22 mouse cellular contexts compared by ENCODE assay signal in the genomic region with DNA sequence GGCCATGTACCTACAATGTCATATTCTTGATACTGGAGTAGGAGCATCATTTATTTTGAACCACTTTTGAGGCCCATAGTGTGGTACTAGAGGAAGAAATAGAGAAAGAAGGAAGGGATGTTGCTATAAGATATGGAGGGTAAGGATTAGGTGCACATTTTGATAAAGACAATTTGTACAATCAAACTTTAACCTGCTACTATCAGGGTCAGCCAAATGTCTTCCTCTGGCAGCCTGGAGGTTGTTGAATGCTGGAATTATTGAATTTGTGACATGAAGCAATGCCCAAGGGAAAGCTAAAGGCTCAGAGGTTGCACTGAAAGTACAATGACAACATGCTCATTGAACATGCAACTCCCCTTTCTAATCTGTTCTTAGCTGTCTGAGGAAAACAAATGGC.
A peak's percentile ranks its signal among the peaks of the same experiment; 100 is the strongest.
DNase-seq lines count a peak whose midpoint lies in the region; ATAC-seq and TF ChIP-seq lines count a peak whose summit lies in the region.
"Had no signal": no experiment of that assay in that cellular context is flagged by ENCODE, and none has a peak within 500 bp of the region (broad histone marks: within the 10 kb centered on the region; RNA-seq: fewer than 3 reads in every experiment).

No protein-coding gene starts in this region.

- no peaks in the 10 kb centered on the region for H3K9me3 ChIP-seq in G1E (replicated peaks)
- no peaks in the 10 kb centered on the region for H3K9me3 ChIP-seq in liver, embryonic 11.5 days (ENCODE audit: control insufficient read depth, low read length)
- no peaks in the 10 kb centered on the region for H3K9me3 ChIP-seq in liver, embryonic 15.5 days (replicated peaks)
- H3K9me3 ChIP-seq in intestine, postnatal 0 days (ENCODE audit: control insufficient read depth): no peaks in the 10 kb centered on the region
- H3K9me3 ChIP-seq: embryonic facial prominence, embryonic 12.5 days; heart, embryonic 15.5 days; hindbrain, embryonic 13.5 days had no signal

- H3K4me3 ChIP-seq in G1E (ENCODE audit: low read depth, low read length): no peak overlapping the region
- no peak overlapping the region for H3K4me3 ChIP-seq in liver, embryonic 11.5 days (ENCODE audit: low read depth, low read length)
- no peak overlapping the region for H3K4me3 ChIP-seq in liver, embryonic 15.5 days (replicated peaks)
- H3K4me3 ChIP-seq in intestine, postnatal 0 days (ENCODE audit: low read depth, low read length): no peak overlapping the region
- H3K4me3 ChIP-seq: embryonic facial prominence, embryonic 12.5 days; heart, adult 2 months; heart, embryonic 15.5 days; hindbrain, embryonic 13.5 days had no signal

- H3K27ac ChIP-seq in liver, embryonic 11.5 days (ENCODE audit: low read depth, low read length): no peak overlapping the region
- H3K27ac ChIP-seq in liver, embryonic 15.5 days (replicated peaks): no peak overlapping the region
- H3K27ac ChIP-seq in intestine, postnatal 0 days (ENCODE audit: low read depth, low read length): no peak overlapping the region
- H3K27ac ChIP-seq: embryonic facial prominence, embryonic 12.5 days; heart, adult 2 months; heart, embryonic 15.5 days; hindbrain, embryonic 13.5 days had no signal

- no peaks in the 10 kb centered on the region for H3K36me3 ChIP-seq in G1E (replicated peaks)
- no peaks in the 10 kb centered on the region for H3K36me3 ChIP-seq in liver, embryonic 11.5 days (ENCODE audit: control insufficient read depth, insufficient read depth, low read length)
- H3K36me3 ChIP-seq in liver, embryonic 15.5 days (replicated peaks): no peaks in the 10 kb centered on the region
- H3K36me3 ChIP-seq in intestine, postnatal 0 days (ENCODE audit: control insufficient read depth, insufficient read depth): no peaks in the 10 kb centered on the region
- H3K36me3 ChIP-seq: embryonic facial prominence, embryonic 12.5 days; heart, embryonic 15.5 days; hindbrain, embryonic 13.5 days had no signal

- no peak overlapping the region for H3K4me2 ChIP-seq in liver, embryonic 11.5 days
- H3K4me2 ChIP-seq in liver, embryonic 15.5 days: no peak overlapping the region
- H3K4me2 ChIP-seq in intestine, postnatal 0 days (replicated peaks; ENCODE audit: low read depth): no peak overlapping the region
- H3K4me2 ChIP-seq: embryonic facial prominence, embryonic 12.5 days; heart, embryonic 11.5 days; heart, embryonic 15.5 days; hindbrain, embryonic 13.5 days had no signal

- no peak for TF ChIP-seq CTCF in G1E (IDR thresholded peaks at IDR 0.05; ENCODE audit: low read depth, low read length)
- no peak for TF ChIP-seq CTCF in intestine, postnatal 0 days (IDR thresholded peaks at IDR 0.05; ENCODE audit: low read depth)

- DNase-seq in G1E (ENCODE audit: low spot score): no peak
- peak; percentile 16 for DNase-seq in c-Kit-positive CD71-positive TER-119-negative erythroid progenitor cells, embryonic 14.5 days (ENCODE audit: low read depth)
- DNase-seq in liver, embryonic 11.5 days (ENCODE audit: low spot score): no peak
- no peak for DNase-seq in adrenal gland, adult 2 months
- no peak for DNase-seq in frontal cortex, adult 2 months (ENCODE audit: extremely low spot score in 1 of 2, low spot score in 1 of 2)
- no peak for DNase-seq in kidney, adult 11 months
- DNase-seq: adrenal gland, postnatal 14 days; B cell, adult 2 months; cerebellum, adult 11 months; cerebellum, adult 8-10 months; cerebellum, postnatal 25 days; gastrocnemius, postnatal 14 days; heart, adult 2 months; heart, postnatal 14 days had no signal

- no peaks in the 10 kb centered on the region for H3K27me3 ChIP-seq in G1E (ENCODE audit: insufficient read depth, low read length)
- no peaks in the 10 kb centered on the region for H3K27me3 ChIP-seq in liver, embryonic 11.5 days (replicated peaks; ENCODE audit: control insufficient read depth, insufficient read depth, low read length)
- no peaks in the 10 kb centered on the region for H3K27me3 ChIP-seq in liver, embryonic 15.5 days
- H3K27me3 ChIP-seq in intestine, postnatal 0 days (replicated peaks; ENCODE audit: control insufficient read depth, insufficient read depth, low read length): no peaks in the 10 kb centered on the region
- H3K27me3 ChIP-seq: embryonic facial prominence, embryonic 12.5 days; heart, embryonic 15.5 days; hindbrain, embryonic 13.5 days had no signal

- ATAC-seq in G1E (ENCODE audit: extremely low read depth, insufficient number of reproducible peaks, low FRiP score, poor library complexity, severe bottlenecking): peak; percentile 64
- peak; percentile 88 for ATAC-seq in liver, embryonic 11.5 days (replicated peaks; ENCODE audit: low FRiP score)
- peak; percentile 80 for ATAC-seq in liver, embryonic 15.5 days (ENCODE audit: insufficient read depth)
- ATAC-seq in intestine, postnatal 0 days: no peak
- ATAC-seq: CD4-positive, CD25-positive, alpha-beta regulatory T cell, adult 4 months; forebrain, embryonic 16.5 days had no signal

- no peak overlapping the region for H3K9ac ChIP-seq in liver, embryonic 11.5 days (ENCODE audit: low read depth, low read length)
- no peak overlapping the region for H3K9ac ChIP-seq in liver, embryonic 15.5 days
- no peak overlapping the region for H3K9ac ChIP-seq in intestine, postnatal 0 days (ENCODE audit: low read depth, low read length)
- H3K9ac ChIP-seq: embryonic facial prominence, embryonic 12.5 days; heart, embryonic 15.5 days; hindbrain, embryonic 13.5 days had no signal

- H3K4me1 ChIP-seq in G1E (ENCODE audit: insufficient read depth, low read depth, low read length): peaks cover 30% of the 10 kb centered on the region
- H3K4me1 ChIP-seq in liver, embryonic 11.5 days (replicated peaks; ENCODE audit: control insufficient read depth, insufficient read depth, low read length): no peaks in the 10 kb centered on the region
- H3K4me1 ChIP-seq in liver, embryonic 15.5 days (replicated peaks): no peaks in the 10 kb centered on the region
- H3K4me1 ChIP-seq in intestine, postnatal 0 days (replicated peaks; ENCODE audit: control insufficient read depth, insufficient read depth, low read length): no peaks in the 10 kb centered on the region
- H3K4me1 ChIP-seq: embryonic facial prominence, embryonic 12.5 days; heart, embryonic 15.5 days; hindbrain, embryonic 13.5 days had no signal
